Mouse (Mus musculus): Measurements from ENCODE around the gene Trpm8. TPM values are rescaled to one million over a fixed set of nuclear protein-coding genes. Genes with fewer than 3 reads are reported as not detected.

The Trpm8 gene
- polyA plus RNA-seq, 1 experiment, result not detected

- TF ChIP-seq GATA1 (IDR thresholded peaks at IDR 0.05; ENCODE audit: low read length), result no peak
Observed at GRCm38 (mm10) chr1:88433096-88433883, 155.8 kb downstream of the Trpm8 start.

DNA sequence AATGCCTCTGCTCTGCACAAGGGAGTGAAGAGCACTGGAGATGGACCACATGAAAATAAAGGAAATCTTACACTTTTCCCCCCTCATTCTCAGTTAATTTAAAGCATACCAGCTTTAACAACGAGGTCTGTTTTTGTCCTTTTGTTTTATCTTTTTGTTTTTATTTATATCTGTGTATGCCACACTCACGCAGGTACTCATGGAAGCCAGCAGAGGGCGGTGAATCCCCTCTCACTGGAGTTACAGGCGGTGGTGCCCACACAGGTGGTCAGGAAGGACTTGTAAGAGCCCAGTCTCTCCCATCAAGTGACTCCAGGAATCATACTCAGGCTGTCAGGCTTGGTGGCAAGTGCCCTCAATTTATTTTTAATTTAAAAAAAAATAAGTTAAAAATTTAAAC, 156.6 kb downstream of the Trpm8 start:
- no peak for TF ChIP-seq GATA1 (IDR thresholded peaks at IDR 0.05; ENCODE audit: low read length)

DNA sequence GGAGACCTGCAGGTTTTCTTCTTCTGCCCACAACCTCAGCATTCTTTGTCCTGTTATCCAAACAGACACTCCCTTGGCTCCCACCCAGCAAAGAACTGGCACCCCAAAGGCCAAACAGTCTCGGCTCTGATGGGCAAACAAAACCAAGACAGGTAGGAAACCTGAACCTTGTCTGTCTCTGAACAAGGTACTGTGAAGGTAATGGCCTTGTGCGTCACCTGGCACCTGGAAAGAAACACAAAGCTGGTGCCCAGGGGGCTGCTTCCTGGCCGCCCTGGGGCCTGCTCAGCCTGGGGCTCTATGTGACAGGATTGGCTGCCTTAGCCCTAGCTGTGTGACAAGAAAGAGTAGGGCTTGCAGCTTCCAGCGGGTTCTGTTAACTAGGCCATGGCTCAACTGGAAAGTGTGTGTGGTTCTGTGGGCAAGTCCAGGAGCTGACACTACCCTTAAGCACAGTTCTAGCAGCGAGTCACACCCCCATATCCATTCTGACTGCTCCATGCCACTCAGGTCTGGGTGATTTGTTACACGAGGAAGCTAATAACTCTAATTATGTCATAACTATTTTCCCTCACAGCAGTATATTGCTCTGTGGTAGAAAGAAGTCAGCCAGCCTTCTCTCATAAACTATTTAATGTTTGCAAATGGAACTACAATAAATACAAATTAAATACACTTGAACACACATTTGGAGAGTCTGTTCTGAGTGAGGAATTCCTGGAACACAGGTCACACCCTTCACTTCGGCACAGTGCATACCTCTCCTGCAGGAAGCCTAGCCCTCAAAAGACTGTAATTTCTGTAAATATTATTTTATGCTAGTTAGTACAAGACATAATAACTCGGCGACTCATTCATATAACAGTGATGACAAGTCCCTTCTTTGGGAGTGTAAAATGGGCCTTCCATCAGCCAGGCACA, 160.0 kb downstream of the Trpm8 start:
- TF ChIP-seq GATA1 (IDR thresholded peaks at IDR 0.05; ENCODE audit: low read length), result no peak

Other genes with a start within 250 kb of the Trpm8 start
- not detected in 2 replicates for gene Ugt1a10, start 222.3 kb upstream of the Trpm8 start, polyA plus RNA-seq (2012)
- gene Ugt1a9, start 206.9 kb upstream of the Trpm8 start, polyA plus RNA-seq (2012), result not detected in 2 replicates
- not detected in 2 replicates for gene Ugt1a8, start 189.8 kb upstream of the Trpm8 start, polyA plus RNA-seq (2012)
- not detected in 2 replicates for gene Ugt1a7c, start 182.6 kb upstream of the Trpm8 start, polyA plus RNA-seq (2012)
- gene Ugt1a6b, start 174.4 kb upstream of the Trpm8 start, polyA plus RNA-seq (2012), result not detected in 2 replicates
- gene Ugt1a6a, start 142.9 kb upstream of the Trpm8 start, polyA plus RNA-seq (2012), result not detected in 2 replicates
- gene Ugt1a5, start 111.6 kb upstream of the Trpm8 start, polyA plus RNA-seq (2012), result not detected in 2 replicates
- not detected in 2 replicates for gene Ugt1a2, start 77.1 kb upstream of the Trpm8 start, polyA plus RNA-seq (2012)
- gene Dnajb3, start 71.9 kb upstream of the Trpm8 start, polyA plus RNA-seq (2012), result not detected in 2 replicates
- gene Ugt1a1, start 65.7 kb upstream of the Trpm8 start, polyA plus RNA-seq (2012), result not detected in 2 replicates
- not detected in 2 replicates for gene Mroh2a, start 50.7 kb upstream of the Trpm8 start, polyA plus RNA-seq (2012)
- gene Hjurp, start within 50 bp of the Trpm8 start, polyA plus RNA-seq (2012), result 48.5 and 76.4 TPM in 2 replicates
- not detected in 2 replicates for gene Spp2, start 129.3 kb downstream of the Trpm8 start, polyA plus RNA-seq (2012)
- not detected in 2 replicates for gene Glrp1, start 232.4 kb downstream of the Trpm8 start, polyA plus RNA-seq (2012)